Mouse (Mus musculus) lung, postnatal 25 days (tissue): ENCODE measurements around the gene Abl1.
A peak's percentile ranks its signal among the peaks of the same experiment; 100 is the strongest.

Experiments
- DNase-seq: peaks from one replicate; pipeline ENCODE4 v3.0.0; 2022; ENCODE audit warnings: low spot score

Gene Abl1

GRCm38 (mm10) chr2:31825469-31825911 is 137.3 kb downstream of the Abl1 start:
- DNase-seq, result peak; percentile 12

- DNase-seq, result no peak
Observed at GRCm38 (mm10) chr2:31826094-31827085, 138.2 kb downstream of the Abl1 start.

- peak; percentile 26 for DNase-seq
Observed at GRCm38 (mm10) chr2:31827877-31828276, 139.7 kb downstream of the Abl1 start.

- no peak for DNase-seq
Observed at GRCm38 (mm10) chr2:31828311-31828825, 140.2 kb downstream of the Abl1 start.

GRCm38 (mm10) chr2:31836091-31836490 is 147.9 kb downstream of the Abl1 start:
- DNase-seq, result no peak

GRCm38 (mm10) chr2:31836985-31837384 is 148.8 kb downstream of the Abl1 start:
- no peak for DNase-seq

GRCm38 (mm10) chr2:31838868-31839267 is 150.7 kb downstream of the Abl1 start:
- DNase-seq, result no peak

GRCm38 (mm10) chr2:31844729-31845136 is 156.6 kb downstream of the Abl1 start:
- DNase-seq, result no peak

- DNase-seq, result no peak
Observed at GRCm38 (mm10) chr2:31845512-31845895, 157.3 kb downstream of the Abl1 start.

GRCm38 (mm10) chr2:31845896-31846691 is 157.9 kb downstream of the Abl1 start, which contains the start of gene Fibcd1:
TSS of gene Fibcd1 (minus strand) at chr2:31846005.
- no peak for DNase-seq

- no peak for DNase-seq
Observed at GRCm38 (mm10) chr2:31846692-31847660, 158.8 kb downstream of the Abl1 start.

GRCm38 (mm10) chr2:31847908-31848307 is 159.7 kb downstream of the Abl1 start:
- DNase-seq, result peak; percentile 28

- no peak for DNase-seq
Observed at GRCm38 (mm10) chr2:31850141-31850540, 162.0 kb downstream of the Abl1 start.
